Mouse (Mus musculus) MEL (cell line): ENCODE measurements around the gene Ddx25.

Experiments
- CHD1 ChIP-seq: IDR thresholded peaks from 2 replicates; pipeline ENCODE4 v1.6.1; 2012; ENCODE audit warnings: low read depth, mild to moderate bottlenecking, inconsistent platforms, low read length, improper control_type of control experiment
- CTCF ChIP-seq, 3 experiments: IDR thresholded peaks in 2 of 3; conservative IDR thresholded peaks in 1 of 3; 2 replicates each; pipeline ENCODE4 v1.5.1; 2011 to 2012; ENCODE audit warnings: low read length in 3 of 3, low read depth in 2 of 3, mild to moderate bottlenecking in 2 of 3, improper control_type of control experiment in 1 of 3, inconsistent platforms in 1 of 3, mixed read lengths in 1 of 3, moderate library complexity in 1 of 3; ENCODE audit not compliant: control insufficient read depth in 1 of 3, insufficient read depth in 1 of 3, poor library complexity in 1 of 3, severe bottlenecking in 1 of 3
- EP300 ChIP-seq, 2 experiments: IDR thresholded peaks; 2 replicates each; pipeline ENCODE4 v1.6.1; 2011; ENCODE audit warnings: improper control_type of control experiment in 2 of 2, low read length in 2 of 2, low read depth in 1 of 2, mild to moderate bottlenecking in 1 of 2
- ETS1 ChIP-seq: IDR thresholded peaks from 2 replicates; pipeline ENCODE4 v1.6.1; 2012; ENCODE audit warnings: low read depth, mild to moderate bottlenecking, inconsistent platforms, low read length, improper control_type of control experiment, moderate library complexity
- MAFK ChIP-seq: IDR thresholded peaks from 2 replicates; pipeline ENCODE4 v1.6.1; 2011; ENCODE audit warnings: low read depth, mild to moderate bottlenecking, low read length, improper control_type of control experiment, borderline replicate concordance
- MAZ ChIP-seq: IDR thresholded peaks from 2 replicates; pipeline ENCODE4 v1.6.1; 2012; ENCODE audit warnings: low read depth, mild to moderate bottlenecking, inconsistent platforms, low read length, improper control_type of control experiment
- MXI1 ChIP-seq: IDR thresholded peaks from 2 replicates; pipeline ENCODE4 v1.6.1; 2011; ENCODE audit warnings: mild to moderate bottlenecking, low read depth, low read length, improper control_type of control experiment
- POLR2A ChIP-seq, 2 experiments: IDR thresholded peaks; 2 replicates each; pipeline ENCODE4 v1.6.1; 2011 to 2012; ENCODE audit warnings: low read length in 2 of 2, mild to moderate bottlenecking in 2 of 2, control low read depth in 1 of 2, improper control_type of control experiment in 1 of 2, low read depth in 1 of 2, moderate library complexity in 1 of 2; ENCODE audit not compliant: control insufficient read depth in 1 of 2, insufficient read depth in 1 of 2, poor library complexity in 1 of 2
- RAD21 ChIP-seq: IDR thresholded peaks from 2 replicates; pipeline ENCODE4 v1.6.1; 2011; ENCODE audit warnings: mild to moderate bottlenecking, low read depth, low read length, improper control_type of control experiment
- TCF12 ChIP-seq: IDR thresholded peaks from 2 replicates; pipeline ENCODE4 v1.6.1; 2014; ENCODE audit warnings: low read depth, mild to moderate bottlenecking, inconsistent platforms, low read length, improper control_type of control experiment, moderate library complexity
- USF1 ChIP-seq: IDR thresholded peaks from 2 replicates; pipeline ENCODE4 v1.6.1; 2014; ENCODE audit warnings: low read depth, mild to moderate bottlenecking, inconsistent platforms, low read length, improper control_type of control experiment, moderate library complexity
- ZC3H11A ChIP-seq: IDR thresholded peaks from 2 replicates; pipeline ENCODE4 v1.6.1; 2012; ENCODE audit warnings: low read depth, mild to moderate bottlenecking, inconsistent platforms, low read length, improper control_type of control experiment

DNA sequence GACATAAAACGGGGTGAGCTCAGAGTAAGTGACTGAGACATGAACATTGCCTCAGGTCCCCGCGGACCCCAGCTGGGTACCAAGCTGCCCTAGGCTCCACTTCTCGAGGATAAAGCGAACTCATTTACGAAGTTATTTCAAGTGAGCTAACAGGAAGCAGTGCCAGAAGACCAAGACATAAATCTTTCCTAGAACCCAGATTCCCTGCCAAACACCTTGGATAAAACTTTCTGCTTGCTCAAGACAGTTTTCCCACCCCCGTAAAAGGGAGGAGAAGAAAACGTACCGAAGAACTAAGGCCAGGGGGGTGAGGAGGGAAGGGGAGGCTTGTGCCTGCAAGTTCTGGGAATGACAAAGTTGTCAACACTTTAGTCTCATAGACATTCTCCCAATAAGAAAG, 25.1 kb downstream of the Ddx25 start:
- no peak for TF ChIP-seq USF1
- TF ChIP-seq MAZ: no peak
- TF ChIP-seq CTCF (IDR thresholded peaks at IDR 0.05 in 2 of 3, conservative IDR thresholded peaks at IDR 0.05 in 1 of 3; ENCODE audit: control insufficient read depth in 1 of 3, insufficient read depth in 1 of 3, low read depth in 2 of 3, low read length in 3 of 3, poor library complexity in 1 of 3, severe bottlenecking in 1 of 3): no peak
- no peak for TF ChIP-seq CHD1
- TF ChIP-seq ETS1: no peak
- TF ChIP-seq ZC3H11A: no peak
- no peak for TF ChIP-seq POLR2A (IDR thresholded peaks at IDR 0.05; ENCODE audit: control insufficient read depth in 1 of 2, insufficient read depth in 1 of 2, low read depth in 1 of 2, low read length in 2 of 2, poor library complexity in 1 of 2)
- TF ChIP-seq MXI1: no peak
- no peak for TF ChIP-seq EP300 (IDR thresholded peaks at IDR 0.05; ENCODE audit: low read depth in 1 of 2, low read length in 2 of 2)
- no peak for TF ChIP-seq RAD21
- TF ChIP-seq MAFK: no peak
- TF ChIP-seq TCF12: no peak
